8 mouse cellular contexts compared by ENCODE assay signal in genomic region chr19:10486264-10486738, GRCm38 (mm10). TPM values are rescaled to one million over a fixed set of nuclear protein-coding genes. Genes with fewer than 3 reads are reported as not detected.
DNase-seq lines count a peak whose midpoint lies in the region; ATAC-seq and TF ChIP-seq lines count a peak whose summit lies in the region.

No protein-coding gene starts in this region.

- H3K9me3 ChIP-seq in limb, embryonic 14.5 days (ENCODE audit: control insufficient read depth, low read length): no peaks in the 10 kb centered on the region
- H3K9me3 ChIP-seq in stomach, embryonic 16.5 days (replicated peaks; ENCODE audit: control insufficient read depth, low read length): no peaks in the 10 kb centered on the region

- CTCF ChIA-PET in Patski (lab: Charles Lee): interaction anchor here (0.7 to 10.4 kb wide), 11 partner anchors 10 to 228 kb away, joined by 3 to 101 read pairs (median 4); no protein-coding TSS in a partner anchor

- no peak overlapping the region for H3K27ac ChIP-seq in limb, embryonic 14.5 days (replicated peaks; ENCODE audit: low read depth, low read length)
- H3K27ac ChIP-seq in stomach, embryonic 16.5 days (ENCODE audit: low read length): no peak overlapping the region

- DNase-seq in 3134 (ENCODE audit: extremely low read depth, insufficient read length, low spot score) (peak; percentile 21), Patski (ENCODE audit: low read depth, low spot score) (no peak)
- peak; percentile 13 for DNase-seq in gonadal fat pad, adult 2 months (ENCODE audit: low read depth)
- DNase-seq in kidney, adult 9 months: peak; percentile 75
- peak; percentile 75 for DNase-seq in limb, embryonic 14.5 days (ENCODE audit: low spot score)
- DNase-seq in naive thymus-derived CD4-positive, alpha-beta T cell, adult 2 months (ENCODE audit: low read depth): peak; percentile 62

- in situ Hi-C loops in Patski (cut with MboI; ENCODE audit: low pct_unique_long_range_greater_than_20kb): loop anchor here (5.0 to 10.0 kb wide), 3 partner anchors 34 to 229 kb away; no protein-coding TSS in a partner anchor

- H3K36me3 ChIP-seq in limb, embryonic 14.5 days (ENCODE audit: control insufficient read depth, insufficient read depth, low read length): no peaks in the 10 kb centered on the region
- H3K36me3 ChIP-seq in stomach, embryonic 16.5 days (ENCODE audit: control insufficient read depth, insufficient read depth, low read length): no peaks in the 10 kb centered on the region

- ATAC-seq in Patski: peak; percentile 76
- peak; percentile 89 for ATAC-seq in common myeloid progenitor, adult 5-6 weeks (replicated peaks; ENCODE audit: low read depth, poor library complexity, severe bottlenecking)
- ATAC-seq in limb, embryonic 14.5 days (ENCODE audit: low FRiP score, low read depth): peak; percentile 64; the same call in 1 of the 2 replicates
- peak; percentile 49 for ATAC-seq in stomach, embryonic 16.5 days (ENCODE audit: insufficient read depth, low FRiP score)

- H3K4me3 ChIP-seq in limb, embryonic 14.5 days (replicated peaks; ENCODE audit: low read length): no peak overlapping the region
- no peak overlapping the region for H3K4me3 ChIP-seq in stomach, embryonic 16.5 days (replicated peaks; ENCODE audit: low read length)

- POLR2A ChIA-PET in Patski (lab: Charles Lee): interaction anchor here (1.4 kb wide), 1 partner anchor 34 kb away, joined by 4 read pairs; no protein-coding TSS in a partner anchor

- no peak for TF ChIP-seq POLR2A in limb, embryonic 14.5 days (IDR thresholded peaks at IDR 0.05; ENCODE audit: borderline replicate concordance, extremely low read depth, insufficient read depth, insufficient read length)

- H3K4me1 ChIP-seq in limb, embryonic 14.5 days (ENCODE audit: control insufficient read depth, insufficient read depth, low read length): no peaks in the 10 kb centered on the region
- peaks cover 7% of the 10 kb centered on the region; the same call in 1 of the 2 replicates for H3K4me1 ChIP-seq in stomach, embryonic 16.5 days (ENCODE audit: control insufficient read depth, insufficient read depth, low read length)

- no peak overlapping the region for H3K4me2 ChIP-seq in limb, embryonic 14.5 days (replicated peaks; ENCODE audit: low read depth, low read length, severe bottlenecking)
- no peak overlapping the region for H3K4me2 ChIP-seq in stomach, embryonic 16.5 days (ENCODE audit: low read depth, low read length)

- TF ChIP-seq CTCF in Patski (IDR thresholded peaks at IDR 0.05): peak; percentile 89

- no peak overlapping the region for H3K9ac ChIP-seq in limb, embryonic 14.5 days (ENCODE audit: low read depth, low read length, severe bottlenecking)
- H3K9ac ChIP-seq in stomach, embryonic 16.5 days (ENCODE audit: low read length): no peak overlapping the region

- H3K27me3 ChIP-seq in Patski: peaks cover 5% of the 10 kb centered on the region
- H3K27me3 ChIP-seq in limb, embryonic 14.5 days (ENCODE audit: control insufficient read depth, insufficient read depth, low read length): no peaks in the 10 kb centered on the region
- H3K27me3 ChIP-seq in stomach, embryonic 16.5 days (ENCODE audit: control insufficient read depth, insufficient read depth, low read length): no peaks in the 10 kb centered on the region

- 23% methylated on average over 9 of the region's 9 CpGs for WGBS in limb, embryonic 14.5 days
- WGBS in stomach, embryonic 16.5 days: 20% methylated on average over 9 of the region's 9 CpGs

RNA-seq across cellular contexts. Expression of gene Ppp1r32, which starts 3.6 kb away (rescaled TPM):
- polyA plus RNA-seq in Patski (2021): 0.14 TPM
- total RNA-seq in common myeloid progenitor, adult 5-6 weeks (2017): not detected in 2 replicates
- polyA plus RNA-seq in gonadal fat pad, adult 2 months (2012; rRNA removed): 1.9 and 2.9 TPM in 2 replicates
- polyA plus RNA-seq in limb, embryonic 14.5 days (2012; rRNA removed): 0.53 and 0.78 TPM in 2 replicates
- 0.18 TPM in 1 of 2 replicates, not detected in the other for polyA plus RNA-seq in limb, embryonic 14.5 days (2014; fragmentation: Nextera tagmentation; extraction: Ambion mirVana)
- polyA plus RNA-seq in stomach, embryonic 16.5 days (2015; fragmentation: Nextera tagmentation; extraction: Ambion mirVana): 0.31 TPM in 1 of 2 replicates, not detected in the other

RNA-seq across cellular contexts. Expression of gene Lrrc10b, which starts 29.0 kb away (rescaled TPM):
- 0.06 TPM for polyA plus RNA-seq in Patski (2021)
- total RNA-seq in common myeloid progenitor, adult 5-6 weeks (2017): not detected in 2 replicates
- 3.9 and 6.8 TPM in 2 replicates for polyA plus RNA-seq in gonadal fat pad, adult 2 months (2012; rRNA removed)
- 0.88 and 1.2 TPM in 2 replicates for polyA plus RNA-seq in limb, embryonic 14.5 days (2012; rRNA removed)
- 0.43 and 0.84 TPM in 2 replicates for polyA plus RNA-seq in limb, embryonic 14.5 days (2014; fragmentation: Nextera tagmentation; extraction: Ambion mirVana)
- 0.32 and 0.41 TPM in 2 replicates for polyA plus RNA-seq in stomach, embryonic 16.5 days (2015; fragmentation: Nextera tagmentation; extraction: Ambion mirVana)

RNA-seq across cellular contexts. Expression of gene Cpsf7, which starts 38.8 kb away (rescaled TPM):
- polyA plus RNA-seq in Patski (2021): 71.9 TPM
- 34.4 and 42.1 TPM in 2 replicates for total RNA-seq in common myeloid progenitor, adult 5-6 weeks (2017)
- 33.6 and 39.9 TPM in 2 replicates for polyA plus RNA-seq in gonadal fat pad, adult 2 months (2012; rRNA removed)
- 102 and 106 TPM in 2 replicates for polyA plus RNA-seq in limb, embryonic 14.5 days (2012; rRNA removed)
- 50.4 and 59.1 TPM in 2 replicates for polyA plus RNA-seq in limb, embryonic 14.5 days (2014; fragmentation: Nextera tagmentation; extraction: Ambion mirVana)
- polyA plus RNA-seq in stomach, embryonic 16.5 days (2015; fragmentation: Nextera tagmentation; extraction: Ambion mirVana): 39.2 and 41.0 TPM in 2 replicates

RNA-seq across cellular contexts. Expression of gene Sdhaf2, which starts 39.6 kb away (rescaled TPM):
- 81.9 TPM for polyA plus RNA-seq in Patski (2021)
- 38.3 and 63.1 TPM in 2 replicates for total RNA-seq in common myeloid progenitor, adult 5-6 weeks (2017)
- 35.1 and 37.9 TPM in 2 replicates for polyA plus RNA-seq in gonadal fat pad, adult 2 months (2012; rRNA removed)
- 42.5 and 49.2 TPM in 2 replicates for polyA plus RNA-seq in limb, embryonic 14.5 days (2012; rRNA removed)
- 64.6 and 65.2 TPM in 2 replicates for polyA plus RNA-seq in limb, embryonic 14.5 days (2014; fragmentation: Nextera tagmentation; extraction: Ambion mirVana)
- polyA plus RNA-seq in stomach, embryonic 16.5 days (2015; fragmentation: Nextera tagmentation; extraction: Ambion mirVana): 50.6 and 53.1 TPM in 2 replicates
